Mouse (Mus musculus): Measurements from ENCODE around the gene Tenm2.

DNA sequence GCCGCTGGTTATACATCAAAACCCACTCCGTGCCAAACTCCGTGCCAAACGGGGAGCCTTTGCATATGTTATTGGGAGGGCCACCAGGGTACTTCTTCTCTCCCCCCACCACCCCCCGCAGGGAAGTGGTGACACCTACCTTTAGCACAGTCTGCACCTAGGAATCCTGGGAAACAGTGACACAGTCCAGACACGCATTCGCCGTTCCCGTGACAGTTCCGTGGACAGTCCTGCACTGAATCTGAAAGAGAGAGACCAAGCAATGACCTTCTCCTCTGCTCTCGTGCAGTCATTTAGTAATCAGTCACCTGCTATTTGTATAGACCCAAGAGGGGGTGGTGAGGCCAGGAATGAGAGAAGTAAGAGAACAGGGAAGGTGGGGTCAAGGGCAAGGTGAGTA, 1072.2 kb downstream of the Tenm2 start:
- no peak for TF ChIP-seq CTCF (IDR thresholded peaks at IDR 0.05; ENCODE audit: extremely low read depth, insufficient read length, insufficient replicate concordance, low read depth, low read length)
- TF ChIP-seq POLR2A (IDR thresholded peaks at IDR 0.05; ENCODE audit: low read depth, low read length) = no peak

All from small intestine, adult 2 months (tissue).